Mouse (Mus musculus): ENCODE data around the gene Wsb2. TPM values are rescaled to one million over a fixed set of nuclear protein-coding genes. Genes with fewer than 3 reads are reported as not detected.
"Not testable (repeated sequence)": the region's sequence is repeated elsewhere in the genome, so short reads cannot be mapped to it uniquely, and the experiment has no call there.

Wsb2 gene
- total RNA-seq, 2 experiments from 2014 or later, result 94.9 to 120 TPM

GRCm38 (mm10) chr5:117356365-117357128, 557 bp upstream of the Wsb2 start:
- DNase-seq (ENCODE audit: low spot score), result peak; percentile 59

GRCm38 (mm10) chr5:117357478-117358247, 559 bp downstream of the Wsb2 start:
- DNase-seq (ENCODE audit: low spot score), result no peak

- no peak for DNase-seq (ENCODE audit: low spot score)
Observed at GRCm38 (mm10) chr5:117358248-117358630, 1.1 kb downstream of the Wsb2 start.

- DNase-seq (ENCODE audit: low spot score), result peak; percentile 47
Observed at GRCm38 (mm10) chr5:117358725-117359124, 1.6 kb downstream of the Wsb2 start.

GRCm38 (mm10) chr5:117359497-117360227, 2.6 kb downstream of the Wsb2 start:
- DNase-seq (ENCODE audit: low spot score), result no peak

- DNase-seq (ENCODE audit: low spot score), result no peak
Observed at GRCm38 (mm10) chr5:117360228-117360515, 3.1 kb downstream of the Wsb2 start.

GRCm38 (mm10) chr5:117360631-117361541, 3.8 kb downstream of the Wsb2 start:
- no peak for DNase-seq (ENCODE audit: low spot score)

GRCm38 (mm10) chr5:117361590-117361989, 4.5 kb downstream of the Wsb2 start:
- no peak for DNase-seq (ENCODE audit: low spot score)

- DNase-seq (ENCODE audit: low spot score), result peak; percentile 20
Observed at GRCm38 (mm10) chr5:117363066-117363782, 6.1 kb downstream of the Wsb2 start.

GRCm38 (mm10) chr5:117364821-117365220, 7.7 kb downstream of the Wsb2 start:
- no peak for DNase-seq (ENCODE audit: low spot score)

GRCm38 (mm10) chr5:117365904-117366561, 8.9 kb downstream of the Wsb2 start:
- DNase-seq (ENCODE audit: low spot score), result no peak

- no peak for DNase-seq (ENCODE audit: low spot score)
Observed at GRCm38 (mm10) chr5:117367206-117367605, 10.1 kb downstream of the Wsb2 start.

- DNase-seq (ENCODE audit: low spot score), result no peak
Observed at GRCm38 (mm10) chr5:117370592-117370991, 13.5 kb downstream of the Wsb2 start.

- DNase-seq (ENCODE audit: low spot score), result no peak
Observed at GRCm38 (mm10) chr5:117373418-117373817, 16.3 kb downstream of the Wsb2 start.

GRCm38 (mm10) chr5:117374372-117375049, 17.4 kb downstream of the Wsb2 start:
- DNase-seq (ENCODE audit: low spot score), result no peak

GRCm38 (mm10) chr5:117376331-117376761, 19.2 kb downstream of the Wsb2 start:
- DNase-seq (ENCODE audit: low spot score), result no peak

GRCm38 (mm10) chr5:117377731-117378130, 20.6 kb downstream of the Wsb2 start:
- DNase-seq (ENCODE audit: low spot score), result not testable (repeated sequence)

- DNase-seq (ENCODE audit: low spot score), result no peak
Observed at GRCm38 (mm10) chr5:117380199-117380598, 23.1 kb downstream of the Wsb2 start.

GRCm38 (mm10) chr5:117381785-117382184, 24.7 kb downstream of the Wsb2 start:
- DNase-seq (ENCODE audit: low spot score), result no peak

Measured in gastrocnemius, adult 18-20 months (tissue).